Mouse (Mus musculus): ENCODE data around the gene Gm38431. TPM values are rescaled to one million over a fixed set of nuclear protein-coding genes. Genes with fewer than 3 reads are reported as not detected.

Gm38431 gene
- polyA plus RNA-seq, 1 experiment from 2014 or later, result 2.0 TPM

GRCm38 (mm10) chr9:21114190-21114589 lies 22.4 kb upstream of the Gm38431 start:
- Histone ChIP-seq H3K9me3 (ENCODE audit: control insufficient read depth, low read length) (no peaks in the 10 kb centered on the region), H3K27me3 (ENCODE audit: control insufficient read depth, insufficient read depth, low read length) (no peaks in the 10 kb centered on the region), H3K9ac (ENCODE audit: low read depth, low read length) (no peak overlapping the region), H3K27ac (ENCODE audit: low read depth, low read length) (no peak overlapping the region), H3K4me2 (replicated peaks; ENCODE audit: low read depth, low read length) (no peak overlapping the region), H3K4me1 (replicated peaks; ENCODE audit: control insufficient read depth, insufficient read depth, low read length) (no peaks in the 10 kb centered on the region), H3K36me3 (ENCODE audit: control insufficient read depth, insufficient read depth, low read length) (no peaks in the 10 kb centered on the region), H3K4me3 (ENCODE audit: low read depth, low read length) (no peak overlapping the region)
- DNase-seq (ENCODE audit: low spot score) (no peak), ATAC-seq (ENCODE audit: low FRiP score) (no peak)
- WGBS, result 90% methylated on average over 7 of the region's 7 CpGs

DNA sequence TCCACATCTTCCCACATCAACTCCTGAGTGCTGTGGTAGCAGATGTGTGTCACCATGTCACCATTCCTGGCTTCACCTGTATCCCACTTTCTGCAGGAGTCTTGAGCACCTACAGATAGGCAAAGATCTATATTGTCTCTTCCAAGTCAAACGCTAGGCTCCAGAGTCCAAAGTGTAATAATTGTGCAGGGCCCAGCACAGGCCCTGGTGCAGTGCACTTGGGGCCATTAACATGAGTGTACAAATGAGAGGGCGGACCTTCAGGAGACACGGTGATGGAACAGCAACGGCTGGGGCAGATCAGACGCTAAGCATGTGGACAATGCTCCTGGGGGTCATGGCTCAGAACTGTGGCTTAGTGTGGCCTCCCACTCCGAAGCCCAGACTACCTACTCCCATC lies 22.0 kb upstream of the Gm38431 start:
- no peaks in the 10 kb centered on the region for H3K36me3 ChIP-seq (ENCODE audit: control insufficient read depth, insufficient read depth, low read length)
- no peak for DNase-seq (ENCODE audit: low spot score)
- H3K27ac ChIP-seq (ENCODE audit: low read depth, low read length), result no peak overlapping the region
- H3K4me3 ChIP-seq (ENCODE audit: low read depth, low read length), result no peak overlapping the region
- H3K27me3 ChIP-seq (ENCODE audit: control insufficient read depth, insufficient read depth, low read length), result no peaks in the 10 kb centered on the region
- no peaks in the 10 kb centered on the region for H3K4me1 ChIP-seq (replicated peaks; ENCODE audit: control insufficient read depth, insufficient read depth, low read length)
- 87% methylated on average over 6 of the region's 6 CpGs for WGBS
- H3K9ac ChIP-seq (ENCODE audit: low read depth, low read length), result no peak overlapping the region
- ATAC-seq (ENCODE audit: low FRiP score), result no peak
- H3K4me2 ChIP-seq (replicated peaks; ENCODE audit: low read depth, low read length), result no peak overlapping the region
- H3K9me3 ChIP-seq (ENCODE audit: control insufficient read depth, low read length), result no peaks in the 10 kb centered on the region

DNA sequence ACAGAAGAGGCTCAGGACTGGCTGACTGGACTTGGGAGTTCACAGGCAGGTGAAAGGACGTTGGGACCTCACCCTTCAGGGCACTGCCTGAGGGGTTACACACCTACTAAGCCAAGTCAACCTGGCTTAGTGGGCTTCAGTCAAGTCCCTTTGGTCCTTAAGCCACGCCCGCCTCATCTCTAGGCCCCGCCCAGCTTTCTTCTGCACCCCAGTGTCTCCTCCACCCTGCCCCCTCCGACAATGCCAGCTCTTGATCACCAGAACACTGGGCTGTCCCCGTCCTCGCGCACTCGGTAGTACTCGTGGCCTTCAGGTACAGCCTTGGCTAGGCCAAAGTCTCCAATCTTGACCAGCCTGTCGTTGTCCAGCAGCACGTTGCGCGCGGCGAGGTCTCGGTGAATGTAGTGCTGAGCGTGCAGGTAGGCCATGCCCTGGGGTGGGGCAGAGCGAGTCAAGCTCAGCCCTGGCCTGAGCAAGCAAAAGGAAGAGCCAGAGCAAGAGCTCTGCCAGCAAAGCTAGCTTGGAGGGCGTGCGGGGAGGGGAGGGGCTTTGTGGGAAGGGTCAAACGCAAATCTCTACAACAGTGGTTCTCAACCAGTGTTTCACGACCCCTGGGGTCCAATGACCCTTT lies 15.9 kb upstream of the Gm38431 start:
- no peaks in the 10 kb centered on the region for H3K27me3 ChIP-seq (ENCODE audit: control insufficient read depth, insufficient read depth, low read length)
- DNase-seq (ENCODE audit: low spot score) (no peak), ATAC-seq (ENCODE audit: low FRiP score) (no peak)
- no peak overlapping the region for H3K9ac ChIP-seq (ENCODE audit: low read depth, low read length)
- H3K4me2 ChIP-seq (replicated peaks; ENCODE audit: low read depth, low read length), result no peak overlapping the region
- no peaks in the 10 kb centered on the region for H3K36me3 ChIP-seq (ENCODE audit: control insufficient read depth, insufficient read depth, low read length)
- no peak overlapping the region for H3K4me3 ChIP-seq (ENCODE audit: low read depth, low read length)
- H3K9me3 ChIP-seq (ENCODE audit: control insufficient read depth, low read length), result no peaks in the 10 kb centered on the region
- no peak overlapping the region for H3K27ac ChIP-seq (ENCODE audit: low read depth, low read length)
- WGBS, result 44% methylated on average over 23 of the region's 23 CpGs
- 0 out of 2 replicates have a peak, but pooled peaks cover 2% of the 10 kb centered on the region for H3K4me1 ChIP-seq (replicated peaks; ENCODE audit: control insufficient read depth, insufficient read depth, low read length)

DNA sequence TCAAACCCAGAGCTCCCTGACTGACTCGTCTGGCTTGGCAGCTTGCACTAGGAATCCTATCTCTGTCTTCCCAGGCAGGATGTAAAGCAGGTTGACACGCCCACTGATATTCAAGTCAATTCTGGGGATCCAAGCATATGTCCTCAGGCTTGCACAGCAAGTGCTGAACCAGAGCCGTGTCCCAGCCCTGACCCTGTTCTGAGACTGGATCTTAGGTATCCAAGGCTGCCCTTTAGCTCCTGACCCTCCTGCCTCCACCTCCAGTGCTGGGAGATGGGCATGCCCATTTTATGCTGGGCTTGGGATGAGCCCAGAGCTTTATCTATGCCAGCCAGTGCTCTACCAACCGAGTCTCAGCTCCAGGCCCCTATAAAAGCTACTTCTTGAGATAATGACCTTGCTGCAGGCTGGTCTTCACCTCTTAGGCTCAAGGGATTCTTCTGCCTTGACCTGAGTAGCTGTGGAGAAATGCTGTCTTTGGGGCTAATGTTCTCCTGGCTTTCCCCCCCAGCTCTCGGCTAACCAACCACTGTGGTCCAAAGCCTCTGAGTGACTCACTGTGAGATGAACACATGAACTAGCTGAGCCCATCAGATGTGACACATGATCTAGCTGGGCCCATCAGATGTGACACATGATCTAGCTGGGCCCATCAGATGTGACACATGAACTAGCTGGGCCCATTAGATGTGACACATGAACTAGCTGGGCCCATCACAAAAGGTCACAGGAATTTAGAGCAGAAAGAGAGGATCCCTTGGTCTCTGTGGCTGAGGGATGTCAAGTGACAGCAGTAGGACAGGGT lies 14.2 kb upstream of the Gm38431 start:
- H3K4me1 ChIP-seq (replicated peaks; ENCODE audit: control insufficient read depth, insufficient read depth, low read length), result 0 out of 2 replicates have a peak, but pooled peaks cover 2% of the 10 kb centered on the region
- H3K9me3 ChIP-seq (ENCODE audit: control insufficient read depth, low read length), result no peaks in the 10 kb centered on the region
- 82% methylated on average over 5 of the region's 5 CpGs for WGBS
- no peak overlapping the region for H3K4me2 ChIP-seq (replicated peaks; ENCODE audit: low read depth, low read length)
- no peak overlapping the region for H3K9ac ChIP-seq (ENCODE audit: low read depth, low read length)
- no peak overlapping the region for H3K4me3 ChIP-seq (ENCODE audit: low read depth, low read length)
- no peak overlapping the region for H3K27ac ChIP-seq (ENCODE audit: low read depth, low read length)
- no peaks in the 10 kb centered on the region for H3K27me3 ChIP-seq (ENCODE audit: control insufficient read depth, insufficient read depth, low read length)
- ATAC-seq (ENCODE audit: low FRiP score) (no peak), DNase-seq (ENCODE audit: low spot score) (no peak)
- no peaks in the 10 kb centered on the region for H3K36me3 ChIP-seq (ENCODE audit: control insufficient read depth, insufficient read depth, low read length)

- WGBS, result 88% methylated on average over 6 of the region's 6 CpGs
- H3K27ac ChIP-seq (ENCODE audit: low read depth, low read length), result no peak overlapping the region
- no peak overlapping the region for H3K4me3 ChIP-seq (ENCODE audit: low read depth, low read length)
- no peaks in the 10 kb centered on the region for H3K9me3 ChIP-seq (ENCODE audit: control insufficient read depth, low read length)
- H3K4me1 ChIP-seq (replicated peaks; ENCODE audit: control insufficient read depth, insufficient read depth, low read length), result 0 out of 2 replicates have a peak, but pooled peaks cover 2% of the 10 kb centered on the region
- H3K4me2 ChIP-seq (replicated peaks; ENCODE audit: low read depth, low read length), result no peak overlapping the region
- DNase-seq (ENCODE audit: low spot score) (no peak), ATAC-seq (ENCODE audit: low FRiP score) (no peak)
- no peaks in the 10 kb centered on the region for H3K36me3 ChIP-seq (ENCODE audit: control insufficient read depth, insufficient read depth, low read length)
- no peaks in the 10 kb centered on the region for H3K27me3 ChIP-seq (ENCODE audit: control insufficient read depth, insufficient read depth, low read length)
- H3K9ac ChIP-seq (ENCODE audit: low read depth, low read length), result no peak overlapping the region
Observed at GRCm38 (mm10) chr9:21104814-21105213, 13.0 kb upstream of the Gm38431 start.

DNA sequence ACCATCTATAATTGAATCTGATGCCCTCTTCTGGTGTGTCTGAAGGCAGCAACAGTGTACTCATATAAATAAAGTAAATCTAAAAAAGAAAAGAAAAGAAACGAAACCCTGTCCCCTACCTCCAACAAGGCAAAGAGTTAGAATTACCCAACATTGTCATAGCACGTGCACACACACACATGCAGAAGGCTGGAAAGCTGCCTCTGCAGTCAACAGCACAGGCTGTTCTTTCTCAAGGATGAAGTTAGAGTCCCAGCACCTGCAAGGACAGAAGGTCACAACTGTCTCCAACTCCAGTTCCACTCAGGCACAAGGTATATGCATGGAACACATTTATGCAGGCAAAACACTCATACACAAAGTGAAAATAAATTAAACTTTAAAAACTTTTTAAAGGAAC lies 10.3 kb upstream of the Gm38431 start:
- DNase-seq (ENCODE audit: low spot score), result no peak
- no peak for ATAC-seq (ENCODE audit: low FRiP score)
- H3K36me3 ChIP-seq (ENCODE audit: control insufficient read depth, insufficient read depth, low read length), result no peaks in the 10 kb centered on the region
- H3K4me3 ChIP-seq (ENCODE audit: low read depth, low read length), result no peak overlapping the region
- no peaks in the 10 kb centered on the region for H3K27me3 ChIP-seq (ENCODE audit: control insufficient read depth, insufficient read depth, low read length)
- no peak overlapping the region for H3K27ac ChIP-seq (ENCODE audit: low read depth, low read length)
- no peak overlapping the region for H3K9ac ChIP-seq (ENCODE audit: low read depth, low read length)
- no peak overlapping the region for H3K4me2 ChIP-seq (replicated peaks; ENCODE audit: low read depth, low read length)
- H3K9me3 ChIP-seq (ENCODE audit: control insufficient read depth, low read length), result no peaks in the 10 kb centered on the region
- 96% methylated on average over 2 of the region's 2 CpGs for WGBS
- H3K4me1 ChIP-seq (replicated peaks; ENCODE audit: control insufficient read depth, insufficient read depth, low read length), result 0 out of 2 replicates have a peak, but pooled peaks cover 2% of the 10 kb centered on the region

DNA sequence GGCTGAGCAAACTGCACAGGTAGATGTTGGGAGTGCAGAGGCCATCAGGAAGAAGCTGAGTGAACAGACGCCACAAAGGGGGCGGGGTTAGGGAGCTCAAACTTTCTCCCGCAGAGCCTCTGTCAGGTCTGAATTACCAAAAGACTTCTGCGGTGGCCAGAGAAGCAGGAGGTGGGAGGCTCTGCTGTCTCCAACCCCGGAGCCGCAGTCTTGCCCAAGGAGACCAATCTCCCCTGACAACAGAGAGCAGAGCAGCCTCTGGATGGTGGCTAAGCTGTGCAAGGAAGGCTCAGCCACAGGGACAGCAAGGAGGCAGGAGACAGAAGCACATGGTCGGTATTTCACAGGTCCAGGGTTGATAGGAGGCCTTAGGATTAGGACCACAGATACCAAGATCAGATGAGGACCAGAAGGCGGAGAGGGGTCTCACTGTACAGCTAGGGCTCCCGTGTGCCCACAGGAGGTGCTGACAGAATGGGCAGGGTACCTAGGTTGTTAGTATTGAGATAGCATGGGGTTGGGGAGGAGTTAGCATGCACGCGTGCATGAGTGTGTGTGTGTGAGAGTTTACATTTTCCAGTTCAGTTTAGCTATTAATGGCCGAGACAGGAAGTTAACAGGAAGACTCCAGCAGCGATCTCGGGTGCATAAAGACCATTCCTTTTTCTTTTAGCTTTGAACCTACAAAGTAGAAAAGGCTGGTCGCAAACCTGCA lies 8.8 kb upstream of the Gm38431 start:
- DNase-seq (ENCODE audit: low spot score) (peak; percentile 21), ATAC-seq (ENCODE audit: low FRiP score) (no peak)
- Histone ChIP-seq H3K9ac (ENCODE audit: low read depth, low read length) (no peak overlapping the region), H3K4me1 (replicated peaks; ENCODE audit: control insufficient read depth, insufficient read depth, low read length) (0 out of 2 replicates have a peak, but pooled peaks cover 2% of the 10 kb centered on the region), H3K27me3 (ENCODE audit: control insufficient read depth, insufficient read depth, low read length) (no peaks in the 10 kb centered on the region), H3K4me2 (replicated peaks; ENCODE audit: low read depth, low read length) (no peak overlapping the region), H3K36me3 (ENCODE audit: control insufficient read depth, insufficient read depth, low read length) (no peaks in the 10 kb centered on the region), H3K9me3 (ENCODE audit: control insufficient read depth, low read length) (no peaks in the 10 kb centered on the region), H3K27ac (ENCODE audit: low read depth, low read length) (no peak overlapping the region), H3K4me3 (ENCODE audit: low read depth, low read length) (no peak overlapping the region)
- WGBS, result 46% methylated on average over 15 of the region's 15 CpGs

- 90% methylated on average over 8 of the region's 8 CpGs for WGBS
- no peak for ATAC-seq (ENCODE audit: low FRiP score)
- Histone ChIP-seq H3K27ac (ENCODE audit: low read depth, low read length) (no peak overlapping the region), H3K36me3 (ENCODE audit: control insufficient read depth, insufficient read depth, low read length) (no peaks in the 10 kb centered on the region), H3K4me1 (replicated peaks; ENCODE audit: control insufficient read depth, insufficient read depth, low read length) (no peaks in the 10 kb centered on the region), H3K9ac (ENCODE audit: low read depth, low read length) (no peak overlapping the region), H3K4me3 (ENCODE audit: low read depth, low read length) (no peak overlapping the region), H3K9me3 (ENCODE audit: control insufficient read depth, low read length) (no peaks in the 10 kb centered on the region), H3K4me2 (replicated peaks; ENCODE audit: low read depth, low read length) (no peak overlapping the region), H3K27me3 (ENCODE audit: control insufficient read depth, insufficient read depth, low read length) (no peaks in the 10 kb centered on the region)
- no peak for DNase-seq (ENCODE audit: low spot score)
Observed at GRCm38 (mm10) chr9:21097793-21098192, 6.0 kb upstream of the Gm38431 start.
